Mouse (Mus musculus) erythroblast, adult 5-6 weeks (primary cell): ENCODE data around the gene Nek10. TPM values are rescaled to one million over a fixed set of nuclear protein-coding genes. Genes with fewer than 3 reads are reported as not detected.
"Not testable (repeated sequence)": the region's sequence is repeated elsewhere in the genome, so short reads cannot be mapped to it uniquely, and the experiment has no call there.

Source experiments
- ATAC-seq: replicated peaks from 2 replicates; pipeline ENCODE4 v1.8.0; 2016; ENCODE audit warnings: moderate number of reproducible peaks, mild to moderate bottlenecking, moderate TSS enrichment, inconsistent platforms; ENCODE audit not compliant: poor library complexity, low FRiP score, severe bottlenecking
- total RNA-seq, 2 experiments: library from RNA; stranded (forward) in 1 of 2; stranded (reverse) in 1 of 2; fragments of 150-400 nt in 1 of 2; fragments of 200-764, 138-1000 nt in 1 of 2; gene quantifications; 2 replicates each; pipeline versions ENCODE4 v1.2.3 to v1.2.4; 2015 to 2017; ENCODE audit warnings: low replicate concordance in 2 of 2

Nek10 gene
- total RNA-seq, 2 experiments from 2014 or later, result 0.43 TPM; not detected in 1

GRCm38 (mm10) chr14:14971056-14971455 is 167.8 kb downstream of the Nek10 start:
- ATAC-seq, result 0 out of 2 replicates have a peak, but pooled peaks have one; percentile 43

GRCm38 (mm10) chr14:14974156-14974555 is 170.9 kb downstream of the Nek10 start:
- ATAC-seq, result no peak

DNA sequence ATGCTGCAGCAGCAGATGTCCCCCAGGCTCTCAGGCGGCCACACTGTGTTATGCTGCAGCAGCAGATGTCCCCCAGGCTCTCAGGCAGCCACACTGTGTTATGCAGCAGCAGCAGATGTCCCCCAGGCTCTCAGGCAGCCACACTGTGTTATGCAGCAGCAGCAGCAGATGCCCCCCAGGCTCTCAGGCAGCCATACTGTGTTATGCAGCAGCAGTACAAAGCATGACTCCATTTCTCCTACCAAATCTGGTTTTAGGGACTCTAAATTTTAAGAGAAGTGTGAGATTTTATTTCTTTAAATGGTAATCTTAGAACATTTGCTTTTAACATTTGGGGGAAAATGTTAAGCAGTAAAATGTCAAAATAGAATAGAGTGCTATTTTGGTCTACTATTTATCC is 180.9 kb downstream of the Nek10 start:
- not testable (repeated sequence) for ATAC-seq

DNA sequence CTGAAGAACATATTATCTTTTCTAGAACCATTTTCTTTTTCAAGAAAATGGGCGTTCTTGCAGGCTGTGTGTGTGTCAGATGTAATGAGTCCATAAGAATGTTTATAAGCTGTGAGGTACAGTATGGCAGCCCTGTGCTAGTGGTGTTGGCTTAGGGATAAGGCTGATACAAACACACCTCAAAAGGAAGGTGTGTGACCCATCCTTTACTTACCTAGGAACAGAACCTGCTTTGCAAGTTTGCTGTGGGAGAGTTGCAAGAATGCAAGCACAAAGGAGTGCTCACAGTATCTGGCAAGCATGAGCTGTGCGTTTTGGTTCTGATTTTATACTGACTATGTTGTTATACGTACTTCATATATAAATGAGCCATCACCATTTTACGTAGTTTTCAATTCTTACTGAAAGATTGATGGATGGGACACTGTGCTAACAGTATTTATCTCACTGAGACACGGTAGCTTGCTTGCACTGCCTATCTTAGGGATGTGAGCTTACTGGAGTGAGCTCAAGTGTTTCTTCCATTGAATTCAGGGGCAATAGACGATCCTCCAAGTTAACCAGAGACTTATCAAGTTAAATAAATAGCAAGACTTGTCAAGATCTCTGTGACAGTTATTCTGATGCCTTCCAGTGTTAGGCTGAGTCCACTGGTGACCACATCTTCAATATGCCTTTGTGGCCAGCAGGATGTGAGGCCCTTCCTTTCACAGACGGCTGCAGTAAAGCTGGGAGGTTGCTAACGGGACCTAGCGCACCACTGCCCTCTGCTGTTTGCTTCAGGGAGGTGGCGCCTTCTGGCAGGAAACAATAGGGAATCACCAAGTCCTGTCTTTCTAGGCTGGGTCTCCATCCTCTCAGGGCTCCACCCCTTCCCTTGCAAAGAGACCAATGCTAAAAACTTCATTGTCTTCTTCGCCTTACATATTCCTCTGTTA is 181.8 kb downstream of the Nek10 start:
- no peak for ATAC-seq

GRCm38 (mm10) chr14:14987403-14987802 is 184.2 kb downstream of the Nek10 start:
- ATAC-seq, result no peak

DNA sequence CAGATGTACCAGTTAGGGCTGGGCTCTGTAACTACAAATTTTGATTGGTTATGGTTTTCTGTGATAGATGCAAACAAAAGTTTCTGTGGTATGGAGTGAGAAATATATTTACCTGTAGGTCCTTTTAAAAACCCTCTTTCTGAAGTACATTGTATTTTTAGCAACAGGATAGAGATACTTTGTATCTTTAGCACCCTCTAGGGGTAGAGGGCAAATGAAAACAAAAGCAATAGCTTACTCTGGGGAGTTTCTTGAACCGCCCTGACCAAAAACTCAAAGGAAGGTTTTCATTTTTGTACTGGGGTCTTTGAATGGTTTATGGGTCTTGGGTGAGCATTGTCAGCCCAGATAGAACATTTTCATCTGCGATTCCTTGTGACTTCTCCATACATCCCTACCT is 188.4 kb downstream of the Nek10 start:
- ATAC-seq, result no peak

GRCm38 (mm10) chr14:15011408-15011807 is 208.2 kb downstream of the Nek10 start:
- ATAC-seq, result no peak

GRCm38 (mm10) chr14:15014799-15015198 is 211.6 kb downstream of the Nek10 start:
- ATAC-seq, result no peak

DNA sequence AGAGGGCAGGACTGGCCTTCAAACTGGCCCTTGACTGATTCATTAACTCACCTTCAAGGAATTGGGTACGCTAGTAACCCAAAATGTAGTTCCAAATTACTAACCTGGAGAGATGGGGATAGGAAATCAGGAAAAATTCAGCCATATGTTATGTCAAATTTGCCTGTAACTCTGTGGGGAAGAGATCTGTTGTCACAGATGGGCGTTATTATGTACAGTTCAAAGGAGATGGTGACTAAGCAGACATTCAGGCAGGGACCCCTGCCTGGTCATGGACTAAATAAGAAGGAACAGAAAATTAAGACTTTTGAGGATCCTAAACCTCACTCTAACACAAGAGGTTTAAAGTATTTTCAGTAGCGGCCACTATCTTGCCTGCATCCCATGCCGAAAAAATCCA is 227.4 kb downstream of the Nek10 start:
- not testable (repeated sequence) for ATAC-seq

DNA sequence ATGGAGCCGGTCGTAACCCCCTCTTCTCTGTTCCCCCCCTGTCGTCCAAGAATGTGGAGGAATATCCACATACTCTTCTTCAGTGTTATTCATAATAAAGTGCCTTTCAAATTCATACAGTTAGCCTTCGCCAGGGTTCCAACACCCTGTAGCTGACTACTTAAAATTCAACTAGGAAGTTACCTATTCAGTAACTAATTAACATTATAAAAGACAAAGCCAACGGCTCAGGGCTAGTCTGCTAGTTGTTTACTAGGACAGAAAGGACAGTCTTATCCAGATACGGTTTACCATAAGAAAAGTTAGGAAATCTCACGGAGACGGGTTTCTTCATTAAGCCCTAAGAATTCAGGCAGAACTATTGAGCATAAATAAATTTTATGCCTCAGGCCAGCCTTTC is 231.4 kb downstream of the Nek10 start:
- not testable (repeated sequence) for ATAC-seq

GRCm38 (mm10) chr14:15048186-15048585 is 245.0 kb downstream of the Nek10 start:
- no peak for ATAC-seq

DNA sequence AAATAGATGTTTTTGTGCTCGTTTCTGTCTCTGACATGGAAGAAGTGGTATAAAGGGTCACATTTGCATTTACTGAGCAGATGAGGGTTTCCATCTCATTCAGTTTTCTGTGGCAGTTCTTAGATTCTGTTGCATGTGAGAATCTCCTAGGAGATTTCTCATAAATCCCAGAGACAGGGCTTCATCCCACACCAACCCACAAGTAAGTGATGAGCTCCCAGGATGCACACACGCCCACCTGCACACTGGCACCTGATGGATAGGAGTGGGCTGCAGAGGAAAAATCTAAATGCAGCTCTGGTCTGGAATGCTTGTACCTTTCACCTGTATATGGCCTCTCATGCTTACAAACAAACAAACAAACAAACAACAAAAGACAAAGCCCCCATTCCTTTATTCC is 258.3 kb downstream of the Nek10 start:
- ATAC-seq, result no peak

Other genes starting within 250 kb of the Nek10 start
- gene Slc4a7, start 101.1 kb upstream of the Nek10 start, total RNA-seq (2015; ENCODE audit: low replicate concordance), result 6.1 and 6.7 TPM in 2 replicates
- 6.8 and 7.7 TPM in 2 replicates for gene Slc4a7, start 101.1 kb upstream of the Nek10 start, total RNA-seq (2017; ENCODE audit: low replicate concordance)